Mouse (Mus musculus) liver, embryonic 11.5 days (tissue): ENCODE data around the gene Mpz. TPM values are rescaled to one million over a fixed set of nuclear protein-coding genes. Genes with fewer than 3 reads are reported as not detected.
A peak's percentile ranks its signal among the peaks of the same experiment; 100 is the strongest.

Experiments
- ATAC-seq: fragments of 200-750 bp; cut with Nextera tagmentation; replicated peaks from 2 replicates; pipeline ENCODE4 v1.8.0; 2017; ENCODE audit warnings: moderate number of reproducible peaks, mild to moderate bottlenecking, moderate TSS enrichment, moderate library complexity; ENCODE audit not compliant: low FRiP score
- DNase-seq: peaks from one replicate; pipeline ENCODE4 v3.0.0-alpha.2; 2017; ENCODE audit warnings: low spot score
- H3K27ac ChIP-seq: fragments of 300-500 bp; sonication (generic); 2 replicates; pipeline ENCODE4 v1.5.1; 2014; ENCODE audit warnings: mild to moderate bottlenecking, low read depth, low read length, control low read depth
- H3K27me3 ChIP-seq: fragments of 300-500 bp; sonication (generic); replicated peaks from 2 replicates; pipeline ENCODE4 v1.6.1; 2014; ENCODE audit warnings: low read length, mixed read lengths; ENCODE audit not compliant: control insufficient read depth, insufficient read depth
- H3K36me3 ChIP-seq: fragments of 300-500 bp; sonication (generic); 2 replicates; pipeline ENCODE4 v1.6.1; 2014; ENCODE audit warnings: mild to moderate bottlenecking, low read length, moderate library complexity, mixed read lengths; ENCODE audit not compliant: control insufficient read depth, insufficient read depth
- H3K4me1 ChIP-seq: fragments of 300-500 bp; sonication (generic); replicated peaks from 2 replicates; pipeline ENCODE4 v1.6.1; 2014; ENCODE audit warnings: low read length, mixed read lengths; ENCODE audit not compliant: control insufficient read depth, insufficient read depth
- H3K4me2 ChIP-seq: fragments of 300-500 bp; sonication (generic); 2 replicates; pipeline ENCODE4 v1.6.1; 2014; ENCODE audit warnings: mild to moderate bottlenecking, control low read depth, moderate library complexity
- H3K4me3 ChIP-seq: fragments of 300-500 bp; sonication (generic); 2 replicates; pipeline ENCODE4 v1.5.1; 2014; ENCODE audit warnings: low read depth, low read length, control low read depth
- H3K9ac ChIP-seq: fragments of 300-500 bp; sonication (generic); 2 replicates; pipeline ENCODE4 v1.6.1; 2014; ENCODE audit warnings: low read depth, low read length, control low read depth
- H3K9me3 ChIP-seq: fragments of 300-500 bp; sonication (generic); 2 replicates; pipeline ENCODE4 v1.6.1; 2016; ENCODE audit warnings: low read length, inconsistent platforms, mixed read lengths; ENCODE audit not compliant: control insufficient read depth
- WGBS: fragments of 180-500 bp; shearing (Covaris S2); extraction: QIAGEN DNeasy Blood & Tissue Kit; methylation state at CpG from one replicate; pipeline ENCODE4 v1.1.7; 2014; 5-methylcytosine and 5-hydroxymethylcytosine counted together
- polyA plus RNA-seq: library from polyadenylated mRNA; unstranded; fragments of >200 nt; fragmentation: Nextera tagmentation; extraction: Ambion mirVana; gene quantifications from 2 replicates; pipeline ENCODE4 v1.2.1, GENCODE M21; 2014

Gene Mpz
- 0.14 TPM in 1 of 2 replicates, not detected in the other for polyA plus RNA-seq

DNA sequence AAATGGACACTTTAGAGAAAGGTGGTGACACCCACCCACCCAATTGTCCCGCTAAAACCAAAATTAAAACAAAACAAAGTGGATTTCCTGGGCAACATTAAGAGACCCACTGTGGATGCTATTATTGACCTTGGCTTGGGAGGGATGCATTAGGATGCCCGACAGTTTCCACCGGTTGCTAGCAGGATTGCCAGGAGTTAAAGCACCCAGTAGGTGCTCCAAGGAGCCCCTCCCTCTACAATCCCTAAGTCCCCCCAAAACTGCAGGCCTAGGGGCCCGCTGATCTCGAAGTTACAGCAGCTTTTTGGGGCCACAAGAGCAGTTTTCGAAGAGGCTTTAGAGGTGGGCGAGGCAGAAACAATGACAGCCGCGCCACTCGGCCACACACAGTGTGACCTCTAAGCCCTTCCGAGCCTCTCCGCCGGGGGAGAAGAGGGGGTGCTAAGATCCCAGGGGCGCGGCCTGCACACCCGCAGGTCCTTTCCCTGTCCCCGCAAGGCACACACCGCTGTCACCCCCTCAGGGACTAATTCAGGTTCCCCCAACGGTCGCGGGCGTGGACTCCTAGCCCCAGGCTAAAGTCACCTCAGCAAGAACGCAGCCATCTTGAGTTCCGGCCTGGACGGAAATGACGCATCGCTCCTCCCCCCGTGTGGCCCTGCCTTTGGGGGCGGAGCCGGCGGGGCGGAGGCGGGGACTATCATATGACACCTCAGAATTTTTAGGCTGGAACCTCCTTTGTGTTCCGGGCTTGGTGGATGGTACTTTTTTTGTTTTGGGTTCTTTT lies at the start of gene Mpz, which contains the start of gene Sdhc:
Gene Mpz (plus strand): TSS at position 738 of the 787 bp plus-strand sequence.
Gene Sdhc (minus strand): TSS at position 630 of the 787 bp plus-strand sequence.
- Histone ChIP-seq H3K4me1 (peaks cover 6% of the 10 kb centered on the region), H3K27me3 (no peaks in the 10 kb centered on the region; the same call in 1 of the 2 replicates), H3K27ac (peak within 1 kb of the TSS; percentile 54), H3K4me3 (peak within 1 kb of the TSS; percentile 97), H3K9ac (peak within 1 kb of the TSS; percentile 80), H3K4me2 (peak within 1 kb of the TSS; percentile 78), H3K36me3 (peaks cover 6% of the 10 kb centered on the region; the same call in 1 of the 2 replicates), H3K9me3 (no peaks in the 10 kb centered on the region)
- WGBS = under 1% methylated on average over 34 of the region's 34 CpGs
- peak; percentile 95 for ATAC-seq
- peak; percentile 97 for DNase-seq

DNA sequence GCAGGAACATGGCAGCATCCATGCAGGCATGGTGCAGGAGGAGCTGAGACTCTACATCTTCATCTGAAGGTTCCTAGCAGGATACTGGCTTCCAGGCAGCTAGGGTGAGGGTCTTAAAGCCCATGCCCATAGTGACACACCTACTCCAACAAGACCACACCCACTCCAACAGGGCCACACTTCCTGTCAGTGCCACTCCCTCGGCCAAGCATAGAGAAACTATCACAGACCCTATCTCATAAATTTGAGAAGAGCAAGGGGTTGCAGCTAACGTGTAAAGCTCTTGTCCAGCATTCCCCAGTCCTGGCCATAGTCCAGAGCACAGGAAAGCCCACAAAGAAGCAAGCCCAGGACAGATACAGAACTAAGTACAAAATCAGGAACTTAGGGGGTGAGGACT lies 49.5 kb upstream of the Mpz start:
- Histone ChIP-seq H3K9ac (no peak overlapping the region), H3K4me1 (peaks cover 27% of the 10 kb centered on the region), H3K4me3 (no peak overlapping the region), H3K4me2 (peak overlapping the region; percentile 86), H3K27me3 (no peaks in the 10 kb centered on the region), H3K27ac (no peak overlapping the region), H3K36me3 (no peaks in the 10 kb centered on the region), H3K9me3 (no peaks in the 10 kb centered on the region)
- no peak for ATAC-seq
- no peak for DNase-seq
- 35% methylated on average over 2 of the region's 2 CpGs for WGBS

DNA sequence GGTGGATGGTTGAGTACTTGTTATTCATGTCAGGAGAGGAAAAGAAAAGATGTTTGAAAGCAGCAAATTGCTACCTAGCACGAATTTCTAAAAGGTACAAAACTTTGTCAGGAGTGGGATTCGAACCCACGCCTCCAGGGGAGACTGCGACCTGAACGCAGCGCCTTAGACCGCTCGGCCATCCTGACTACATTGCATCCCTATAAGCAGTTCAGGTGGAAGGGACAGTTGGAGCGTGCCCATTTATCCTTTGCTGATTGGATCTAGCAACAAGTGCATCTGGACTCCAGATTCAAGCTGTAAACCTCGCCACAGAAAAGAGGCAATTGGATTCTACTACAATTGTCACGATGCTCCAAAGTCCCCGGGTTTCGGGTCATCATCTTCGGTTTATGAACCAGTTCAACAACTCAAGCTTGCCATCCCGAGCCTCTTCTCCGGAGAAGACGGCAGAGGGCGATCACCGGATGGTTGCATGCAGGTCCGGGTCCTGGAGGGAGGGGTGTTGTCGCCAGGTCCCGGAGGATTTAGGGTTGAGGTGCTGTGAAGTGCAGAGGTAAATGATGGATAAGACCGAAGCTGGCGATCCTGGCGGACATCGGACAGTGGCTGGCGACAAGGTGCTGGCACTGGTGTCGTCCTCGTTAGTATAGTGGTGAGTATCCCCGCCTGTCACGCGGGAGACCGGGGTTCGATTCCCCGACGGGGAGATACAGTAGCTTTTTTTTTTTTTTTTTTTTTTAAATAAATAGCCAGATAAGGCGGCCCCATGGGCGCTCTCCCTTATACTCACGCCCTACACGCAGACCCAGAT lies 48.6 kb upstream of the Mpz start:
- peak; percentile 78 for ATAC-seq
- Histone ChIP-seq H3K4me2 (peak overlapping the region; percentile 86), H3K9me3 (no peaks in the 10 kb centered on the region), H3K4me1 (peaks cover 22% of the 10 kb centered on the region), H3K27me3 (no peaks in the 10 kb centered on the region), H3K27ac (peak overlapping the region; percentile 70; the same call in 1 of the 2 replicates), H3K36me3 (no peaks in the 10 kb centered on the region), H3K4me3 (peak overlapping the region; percentile 81), H3K9ac (peak overlapping the region; percentile 74)
- under 1% methylated on average over 39 of the region's 40 CpGs for WGBS
- DNase-seq = peak; percentile 92

DNA sequence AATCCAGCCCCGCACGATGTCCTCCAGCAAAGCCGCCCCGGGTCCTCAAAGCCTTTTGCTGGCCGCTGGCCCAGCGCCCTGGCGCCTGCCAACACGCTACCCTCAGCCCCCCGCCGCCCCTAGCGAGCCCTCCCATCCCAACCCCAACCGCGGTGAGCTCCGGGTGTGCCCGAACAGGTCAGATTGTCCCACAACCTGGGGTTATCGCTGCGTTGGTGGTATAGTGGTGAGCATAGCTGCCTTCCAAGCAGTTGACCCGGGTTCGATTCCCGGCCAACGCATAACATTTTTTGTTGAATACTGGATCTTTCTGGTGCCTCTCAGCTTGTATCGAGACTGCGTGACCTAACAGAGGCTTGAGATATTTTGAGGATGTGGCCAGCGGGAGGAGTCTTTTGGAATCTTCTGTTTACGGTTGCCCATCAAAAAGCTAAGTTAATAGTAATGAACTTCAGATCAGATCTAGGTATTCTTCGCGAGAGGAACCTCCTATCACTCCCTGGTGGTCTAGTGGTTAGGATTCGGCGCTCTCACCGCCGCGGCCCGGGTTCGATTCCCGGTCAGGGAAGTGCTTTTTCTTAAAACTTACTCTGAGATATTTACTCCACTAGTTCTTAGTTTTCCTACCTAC lies 47.8 kb upstream of the Mpz start:
- DNase-seq (peak; percentile 91), ATAC-seq (peak; percentile 86)
- no peaks in the 10 kb centered on the region for H3K27me3 ChIP-seq
- WGBS = under 1% methylated on average over 35 of the region's 35 CpGs
- H3K4me3 ChIP-seq = peak overlapping the region; percentile 81
- H3K9ac ChIP-seq = peak overlapping the region; percentile 74
- peak overlapping the region; percentile 86 for H3K4me2 ChIP-seq
- H3K4me1 ChIP-seq = peaks cover 15% of the 10 kb centered on the region
- H3K27ac ChIP-seq = peak overlapping the region; percentile 70
- H3K9me3 ChIP-seq = no peaks in the 10 kb centered on the region
- H3K36me3 ChIP-seq = no peaks in the 10 kb centered on the region

DNA sequence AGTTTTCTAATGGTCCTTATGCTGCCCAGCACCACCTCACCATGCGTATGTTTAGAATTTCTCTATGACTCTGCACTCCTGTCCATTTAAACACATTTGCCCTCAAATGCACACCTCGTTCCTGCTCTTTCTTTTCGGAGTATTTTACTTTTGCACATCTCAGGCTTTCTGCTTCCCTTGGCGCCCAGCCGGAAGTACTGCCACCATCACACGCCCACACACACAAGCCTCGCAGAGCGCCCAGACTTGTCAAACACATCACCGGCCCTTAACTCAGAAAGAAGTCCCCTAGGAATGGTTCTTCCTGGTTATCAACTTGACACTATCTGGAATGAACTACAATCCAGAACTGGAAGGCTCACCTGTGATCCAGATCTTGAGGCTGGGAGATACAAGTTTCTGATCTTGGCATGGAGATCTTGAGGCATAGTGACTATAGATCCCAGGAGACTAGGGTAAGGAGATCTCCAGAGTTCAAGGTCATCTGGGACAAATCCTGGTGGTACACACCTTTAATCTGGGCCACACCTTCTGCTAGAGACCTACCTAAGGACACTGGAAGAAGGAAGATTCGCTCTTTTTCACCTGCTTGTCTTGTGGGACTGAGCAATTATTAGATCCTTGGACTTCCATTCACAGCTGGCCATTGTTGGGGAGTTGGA lies 47.2 kb upstream of the Mpz start:
- Histone ChIP-seq H3K4me1 (peaks cover 10% of the 10 kb centered on the region; the same call in 1 of the 2 replicates), H3K36me3 (no peaks in the 10 kb centered on the region), H3K4me2 (peak overlapping the region; percentile 86), H3K27ac (no peak overlapping the region; the same call in 1 of the 2 replicates), H3K9me3 (no peaks in the 10 kb centered on the region), H3K4me3 (peak overlapping the region; percentile 81), H3K9ac (peak overlapping the region; percentile 60), H3K27me3 (no peaks in the 10 kb centered on the region)
- WGBS = 9% methylated on average over 10 of the region's 10 CpGs
- peak; percentile 51 for ATAC-seq
- peak; percentile 83 for DNase-seq

DNA sequence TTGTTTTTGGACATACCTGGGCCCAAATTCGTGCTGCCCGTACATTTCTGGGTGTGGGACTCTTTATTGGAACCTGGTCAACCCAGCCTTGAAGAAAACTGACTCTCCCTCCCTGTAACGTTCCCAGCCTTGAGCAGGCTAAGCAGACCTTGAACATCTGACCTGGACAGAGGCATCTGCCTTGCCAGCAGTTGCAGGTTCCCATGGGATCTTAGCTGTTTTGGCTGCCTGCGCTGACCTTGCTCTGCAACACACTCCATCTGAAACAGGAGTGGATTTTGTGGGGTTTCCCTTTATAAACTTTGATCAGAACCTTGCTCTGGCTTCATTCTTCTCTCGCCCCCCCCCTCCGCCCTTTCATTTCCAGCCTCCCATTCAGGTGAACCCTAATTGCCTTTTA lies 45.3 kb upstream of the Mpz start:
- H3K36me3 ChIP-seq = no peaks in the 10 kb centered on the region
- H3K4me1 ChIP-seq = peaks cover 12% of the 10 kb centered on the region; the same call in 1 of the 2 replicates
- no peak overlapping the region for H3K9ac ChIP-seq
- H3K4me3 ChIP-seq = no peak overlapping the region
- no peaks in the 10 kb centered on the region for H3K9me3 ChIP-seq
- ATAC-seq (no peak), DNase-seq (no peak)
- no peak overlapping the region for H3K27ac ChIP-seq
- 73% methylated on average over 6 of the region's 6 CpGs for WGBS
- H3K4me2 ChIP-seq = no peak overlapping the region
- H3K27me3 ChIP-seq = no peaks in the 10 kb centered on the region

DNA sequence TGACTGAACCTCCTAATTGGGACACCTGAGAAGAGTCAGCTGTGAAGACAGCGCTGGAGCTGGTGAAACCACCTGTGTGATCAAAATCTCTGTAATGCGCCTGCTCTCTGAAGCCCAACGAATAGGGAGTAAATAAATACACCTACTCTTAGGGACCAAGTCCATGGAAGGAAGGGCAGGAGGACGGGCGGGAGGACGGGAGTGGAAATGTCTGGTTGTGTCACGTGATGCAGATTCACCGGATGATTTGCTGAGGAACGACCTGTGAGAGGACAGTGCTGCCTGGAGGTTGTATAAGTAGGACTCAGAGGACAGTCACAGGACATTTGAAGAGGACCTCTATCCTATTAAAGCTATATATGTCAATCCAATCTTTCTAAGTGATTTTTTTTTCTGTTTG lies 40.9 kb upstream of the Mpz start:
- H3K27ac ChIP-seq = no peak overlapping the region
- no peaks in the 10 kb centered on the region for H3K27me3 ChIP-seq
- H3K4me1 ChIP-seq = peaks cover 9% of the 10 kb centered on the region
- H3K4me2 ChIP-seq = peak overlapping the region; percentile 24
- no peaks in the 10 kb centered on the region for H3K9me3 ChIP-seq
- no peaks in the 10 kb centered on the region for H3K36me3 ChIP-seq
- DNase-seq (no peak), ATAC-seq (no peak)
- WGBS = 39% methylated on average over 9 of the region's 9 CpGs
- H3K9ac ChIP-seq = no peak overlapping the region
- H3K4me3 ChIP-seq = no peak overlapping the region

DNA sequence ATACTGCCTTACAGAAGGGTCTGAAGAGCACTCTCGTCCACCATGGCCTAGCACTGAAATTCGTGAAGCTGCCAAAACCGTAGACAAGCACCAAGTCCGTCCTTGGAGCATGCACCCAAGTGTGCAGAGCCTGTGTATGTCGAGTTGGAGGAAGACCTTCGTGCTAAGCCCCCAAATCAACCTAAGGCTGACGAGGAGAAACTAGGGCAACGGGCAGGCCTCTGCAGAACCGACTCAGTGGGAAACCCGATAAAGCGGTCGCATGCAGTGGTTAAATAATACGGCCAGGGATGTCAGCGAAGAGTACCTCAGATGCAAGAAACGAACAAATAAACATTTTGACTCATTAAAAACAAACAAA lies 39.9 kb upstream of the Mpz start:
- H3K4me1 ChIP-seq = peaks cover 13% of the 10 kb centered on the region
- no peak overlapping the region for H3K27ac ChIP-seq
- DNase-seq (no peak), ATAC-seq (peak; percentile 42; the same call in 1 of the 2 replicates)
- H3K27me3 ChIP-seq = no peaks in the 10 kb centered on the region
- peak overlapping the region; percentile 94 for H3K4me2 ChIP-seq
- no peaks in the 10 kb centered on the region for H3K36me3 ChIP-seq
- H3K9me3 ChIP-seq = no peaks in the 10 kb centered on the region
- H3K9ac ChIP-seq = peak overlapping the region; percentile 71
- H3K4me3 ChIP-seq = peak overlapping the region; percentile 67
- WGBS = 20% methylated on average over 15 of the region's 15 CpGs
